Mouse (Mus musculus): ENCODE results near the gene Gm17124. TPM values are rescaled to one million over a fixed set of nuclear protein-coding genes. Genes with fewer than 3 reads are reported as not detected.
"Not testable (repeated sequence)": the region's sequence is repeated elsewhere in the genome, so short reads cannot be mapped to it uniquely, and the experiment has no call there.

The Gm17124 gene
- polyA plus RNA-seq (2012; rRNA removed), result 0.17 TPM in 1 of 2 replicates, not detected in the other

- not testable (repeated sequence) for H3K27ac ChIP-seq (ENCODE audit: control insufficient read depth, insufficient read depth, low read depth, low read length); H3K27me3 ChIP-seq (ENCODE audit: control insufficient read depth, insufficient read depth, low read length); H3K4me1 ChIP-seq (ENCODE audit: control insufficient read depth, insufficient read depth, low read length); H3K4me3 ChIP-seq (ENCODE audit: control insufficient read depth, low read depth, low read length); H3K36me3 ChIP-seq (ENCODE audit: control insufficient read depth, insufficient read depth, low read length)
Observed at GRCm38 (mm10) chr14:42599782-42600181, at the start of gene Gm17124. TSS of gene Gm17124 (minus strand) at chr14:42599882.

GRCm38 (mm10) chr14:42641817-42642216 is 42.1 kb upstream of the Gm17124 start, which contains the start of gene Gm3633:
TSS of gene Gm3633 (minus strand) at chr14:42641917.
- not testable (repeated sequence) for H3K36me3 ChIP-seq (ENCODE audit: control insufficient read depth, insufficient read depth, low read length); H3K4me1 ChIP-seq (ENCODE audit: control insufficient read depth, insufficient read depth, low read length); H3K27ac ChIP-seq (ENCODE audit: control insufficient read depth, insufficient read depth, low read depth, low read length); H3K27me3 ChIP-seq (ENCODE audit: control insufficient read depth, insufficient read depth, low read length); H3K4me3 ChIP-seq (ENCODE audit: control insufficient read depth, low read depth, low read length)

Other genes starting within 250 kb of the Gm17124 start
- 0.21 and 0.36 TPM in 2 replicates for gene Gm8005, start 160.2 kb downstream of the Gm17124 start, polyA plus RNA-seq (2012; rRNA removed)
- 0.54 and 0.77 TPM in 2 replicates for gene Gm8011, start 136.0 kb downstream of the Gm17124 start, polyA plus RNA-seq (2012; rRNA removed)
- gene Gm8020, start 97.5 kb downstream of the Gm17124 start, polyA plus RNA-seq (2012; rRNA removed), result 0.13 and 0.21 TPM in 2 replicates
- gene Gm8024, start 75.6 kb downstream of the Gm17124 start, polyA plus RNA-seq (2012; rRNA removed), result 0.23 and 0.88 TPM in 2 replicates
- 0.11 TPM in 1 of 2 replicates, not detected in the other for gene Gm3633, start 42.0 kb upstream of the Gm17124 start, polyA plus RNA-seq (2012; rRNA removed)
- gene Gm10378, start 56.1 kb upstream of the Gm17124 start, polyA plus RNA-seq (2012; rRNA removed), result not detected in 2 replicates
- gene Gm3015, start 168.9 kb upstream of the Gm17124 start, polyA plus RNA-seq (2012; rRNA removed), result 0.17 TPM in 1 of 2 replicates, not detected in the other
- gene Gm10377, start 198.1 kb upstream of the Gm17124 start, polyA plus RNA-seq (2012; rRNA removed), result 1.5 TPM in 1 of 2 replicates, not detected in the other

Measured in testis, adult 2 months (tissue).